Mouse (Mus musculus): ENCODE data around the gene Zfp385c.

Zfp385c gene

GRCm38 (mm10) chr11:100692164-100692616 is at the start of gene Zfp385c:
Zfp385c (minus strand) TSS chr11:100692455.
- no peak for DNase-seq (ENCODE audit: low spot score in 2 of 2)

- DNase-seq (ENCODE audit: low spot score in 2 of 2): no peak
These were observed 49.1 kb upstream of the Zfp385c start for GRCm38 (mm10) chr11:100741348-100741747.

- DNase-seq (ENCODE audit: low spot score in 2 of 2): no peak
These were observed 46.5 kb upstream of the Zfp385c start for GRCm38 (mm10) chr11:100738749-100739148.

GRCm38 (mm10) chr11:100738066-100738604 is 45.9 kb upstream of the Zfp385c start, which contains the start of gene Rab5c:
Rab5c (minus strand) TSS chr11:100738215.
- peak; percentile 98 to 99 for DNase-seq (ENCODE audit: low spot score in 2 of 2)

DNA sequence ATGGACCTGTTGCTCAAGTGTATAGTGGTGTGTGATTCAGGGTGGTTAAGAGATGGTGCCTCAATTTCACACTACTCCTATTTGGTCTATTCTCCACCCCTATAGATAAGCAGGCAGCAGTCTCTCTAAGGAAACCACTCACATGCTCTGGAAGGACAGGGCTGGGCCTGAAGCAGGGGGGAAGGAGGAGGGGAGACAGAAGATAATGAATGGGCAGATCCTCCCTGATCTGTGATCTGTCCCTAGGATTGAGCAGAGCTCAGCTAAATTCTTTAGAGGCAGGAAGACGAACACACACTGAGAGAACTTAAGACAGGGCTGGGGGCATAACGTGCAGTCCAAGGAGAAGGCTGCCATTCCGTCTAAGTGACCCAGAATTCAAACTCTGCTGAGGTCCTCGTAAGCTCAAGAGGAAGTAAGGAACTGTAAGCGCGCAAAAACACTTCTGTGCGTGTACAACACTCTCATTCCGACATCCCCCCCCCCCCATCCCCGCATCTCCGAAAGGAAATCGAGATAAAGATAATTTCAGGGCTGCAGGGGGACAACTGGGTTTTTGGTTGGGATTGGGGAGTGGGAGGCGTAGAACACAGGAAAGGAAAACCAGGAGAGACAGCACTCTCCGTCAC is 45.0 kb upstream of the Zfp385c start:
- DNase-seq (ENCODE audit: low spot score in 2 of 2): no peak

GRCm38 (mm10) chr11:100736746-100737080 is 44.5 kb upstream of the Zfp385c start:
- DNase-seq (ENCODE audit: low spot score in 2 of 2): no peak

- no peak for DNase-seq (ENCODE audit: low spot score in 2 of 2)
These were observed 43.9 kb upstream of the Zfp385c start for GRCm38 (mm10) chr11:100735954-100736745.

DNA sequence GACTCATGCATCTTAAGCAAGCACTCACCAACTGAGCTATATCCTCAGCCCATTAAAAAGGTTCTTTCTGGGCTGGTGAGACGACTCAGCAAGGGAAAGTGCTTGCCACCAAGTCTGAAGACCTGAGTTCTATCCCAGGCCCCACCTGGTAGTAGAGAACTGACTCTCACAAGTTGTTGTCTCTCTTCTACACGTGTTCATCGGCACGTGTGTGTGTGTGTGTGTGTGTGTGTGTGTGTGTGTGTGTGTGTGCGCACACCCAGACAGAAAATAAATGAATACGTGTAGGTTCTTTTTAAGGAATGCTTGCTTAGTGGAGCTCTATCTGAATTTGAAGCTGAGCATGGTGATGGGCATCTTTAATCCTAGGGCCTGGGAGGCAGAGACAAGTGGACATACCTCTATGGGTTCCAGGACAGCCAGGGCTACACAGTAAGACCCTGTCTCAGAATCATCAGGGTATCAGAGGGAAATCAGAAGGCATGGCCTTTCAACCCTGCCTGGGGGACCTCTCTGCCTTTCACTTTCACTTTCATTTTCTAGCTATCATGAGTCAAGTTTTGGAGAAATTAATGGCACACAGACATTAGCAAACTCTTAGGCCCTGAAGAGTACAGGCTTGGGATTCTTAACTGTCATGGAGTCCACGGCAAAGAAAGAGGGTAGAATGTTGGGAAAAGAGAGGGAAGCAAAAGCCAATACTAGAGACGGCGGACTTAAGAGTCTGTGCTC is 43.0 kb upstream of the Zfp385c start:
- no peak for DNase-seq (ENCODE audit: low spot score in 2 of 2)

- no peak for DNase-seq (ENCODE audit: low spot score in 2 of 2)
These were observed 38.4 kb upstream of the Zfp385c start for GRCm38 (mm10) chr11:100730477-100731205.

- no peak for DNase-seq (ENCODE audit: low spot score in 2 of 2)
These were observed 37.7 kb upstream of the Zfp385c start for GRCm38 (mm10) chr11:100729976-100730375.

DNA sequence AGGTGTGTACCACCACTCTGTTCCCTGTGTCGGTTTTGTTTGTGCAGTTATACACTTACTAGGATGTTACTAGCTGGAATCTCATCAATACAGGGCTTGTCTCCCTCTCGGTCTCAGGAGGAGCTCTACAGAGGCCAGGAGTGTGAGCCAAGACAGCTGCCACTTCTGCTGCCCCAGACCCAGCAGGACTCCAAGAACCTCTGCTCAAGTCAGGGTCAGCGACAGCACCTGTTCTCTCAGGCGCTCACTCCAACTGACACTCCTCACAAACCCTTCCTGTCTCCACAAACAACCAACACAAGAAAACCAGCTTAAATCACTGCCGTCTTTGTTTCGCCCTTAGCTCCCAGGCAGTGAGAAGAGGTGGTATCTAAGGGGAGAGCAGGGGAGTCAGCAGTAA is 36.3 kb upstream of the Zfp385c start:
- DNase-seq (ENCODE audit: low spot score in 2 of 2): no peak

- no peak for DNase-seq (ENCODE audit: low spot score in 2 of 2)
These were observed 34.9 kb upstream of the Zfp385c start for GRCm38 (mm10) chr11:100727201-100727600.

DNA sequence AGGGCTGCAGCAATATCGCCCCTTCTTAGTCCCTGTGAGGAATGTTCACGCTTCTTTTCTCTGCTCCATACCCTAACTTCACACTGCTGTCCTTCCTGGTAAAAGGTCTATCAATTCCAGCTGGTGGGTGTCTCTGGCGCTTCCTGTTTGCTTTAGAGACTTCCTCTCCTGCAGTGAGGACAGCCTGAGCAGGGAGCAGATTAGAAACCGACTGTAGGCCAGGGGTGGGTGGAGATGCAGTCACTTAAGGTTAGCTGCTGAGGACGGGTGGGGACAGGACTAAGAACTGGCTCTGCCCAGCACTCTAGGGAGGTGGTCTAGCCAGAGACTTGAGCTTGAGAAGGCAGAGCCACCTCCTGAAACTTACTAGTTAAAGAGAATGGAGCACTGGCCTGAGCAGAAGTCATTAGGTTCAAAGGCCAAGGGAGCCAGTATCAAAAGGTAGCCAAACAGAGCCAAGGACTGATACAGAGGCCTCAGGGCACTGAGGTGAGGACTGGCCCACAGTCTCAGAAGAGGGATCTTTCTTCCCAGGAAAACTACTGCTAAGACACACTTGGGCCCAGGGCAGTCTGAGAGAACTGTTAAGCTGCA is 32.8 kb upstream of the Zfp385c start:
- no peak for DNase-seq (ENCODE audit: low spot score in 2 of 2)

DNA sequence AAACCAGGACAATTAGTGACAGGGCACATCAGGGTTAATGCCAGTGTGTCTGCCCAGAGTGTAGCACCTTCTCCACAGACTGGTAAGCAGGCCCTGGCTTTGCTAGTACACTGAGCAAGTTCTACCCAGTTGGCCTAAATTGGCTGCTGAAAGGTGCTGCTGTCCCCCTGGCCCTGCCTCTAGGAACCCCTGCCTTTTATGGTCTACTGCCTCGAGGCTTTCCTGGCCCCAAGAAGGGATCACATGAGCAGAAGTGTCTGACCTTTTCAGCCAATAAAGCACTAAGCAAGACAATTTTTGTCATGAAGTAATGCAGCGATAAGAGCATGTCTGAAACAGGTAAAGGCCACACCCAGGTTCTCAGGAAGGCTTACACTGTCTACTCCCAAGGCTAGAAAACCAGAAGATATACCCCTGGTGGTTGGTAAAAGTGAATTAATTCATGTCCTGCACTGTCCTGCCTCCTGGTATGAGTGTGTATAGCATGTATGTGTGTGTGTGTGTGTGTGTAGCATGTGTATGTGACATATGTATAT is 30.3 kb upstream of the Zfp385c start:
- no peak for DNase-seq (ENCODE audit: low spot score in 2 of 2)

DNA sequence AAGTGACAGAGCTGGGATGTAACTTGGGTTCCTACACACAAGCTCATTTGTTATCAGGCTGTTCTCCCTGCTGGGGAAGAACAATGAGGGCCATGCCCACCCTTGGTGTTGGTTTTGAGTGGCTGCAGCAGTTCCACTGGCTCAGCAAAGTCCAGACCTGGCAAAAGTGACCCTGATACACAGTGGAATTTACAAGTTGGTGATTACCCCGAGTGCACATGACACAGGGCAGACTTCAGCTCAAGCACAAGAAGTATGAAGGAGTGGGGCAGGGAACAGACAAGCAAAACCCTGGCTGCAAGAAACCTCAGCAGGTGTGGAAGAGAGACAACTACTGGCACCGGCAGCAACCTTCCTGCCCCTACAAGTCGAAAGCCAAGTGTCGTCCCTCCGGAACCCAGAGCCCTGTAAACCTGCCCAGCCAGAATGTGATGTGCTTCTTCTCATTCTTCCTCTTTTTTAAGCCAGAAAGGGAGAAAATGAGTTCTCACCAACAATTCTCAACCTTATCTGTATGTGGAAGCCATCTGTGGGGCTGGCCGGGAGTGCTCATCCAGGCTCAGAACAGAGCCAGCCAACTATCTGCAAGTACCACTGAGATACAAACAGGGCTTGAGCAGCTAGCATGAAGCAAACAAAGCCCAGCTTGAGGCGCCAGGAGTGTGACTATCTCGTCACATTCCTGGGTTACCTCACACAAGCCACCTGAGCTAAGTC is 29.7 kb upstream of the Zfp385c start:
- no peak for DNase-seq (ENCODE audit: low spot score in 2 of 2)

- DNase-seq (ENCODE audit: low spot score in 2 of 2): no peak
These were observed 29.0 kb upstream of the Zfp385c start for GRCm38 (mm10) chr11:100721254-100721653.

- no peak for DNase-seq (ENCODE audit: low spot score in 2 of 2)
These were observed 28.1 kb upstream of the Zfp385c start for GRCm38 (mm10) chr11:100720345-100720744.

DNA sequence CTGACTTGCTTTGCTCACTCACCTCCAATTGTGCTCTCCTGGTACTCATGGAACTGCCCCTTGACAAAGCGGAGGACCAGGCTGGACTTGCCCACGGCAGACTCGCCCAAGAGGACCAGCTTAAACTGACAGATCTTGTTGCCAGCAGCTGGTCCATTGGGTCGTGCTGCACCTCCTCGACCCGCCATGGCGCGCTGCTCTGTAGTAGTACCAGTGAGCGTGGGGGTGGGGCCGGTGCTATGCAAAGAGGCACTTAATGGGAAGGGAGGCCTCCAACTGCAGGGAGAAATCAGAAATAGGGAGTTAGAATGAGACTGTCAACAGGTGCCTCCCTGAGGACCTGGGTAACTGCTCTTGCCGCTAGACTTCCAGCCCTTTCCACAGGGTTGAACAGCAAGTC is 27.6 kb upstream of the Zfp385c start:
- no peak for DNase-seq (ENCODE audit: low spot score in 2 of 2)

GRCm38 (mm10) chr11:100719312-100719711 is 27.1 kb upstream of the Zfp385c start:
- DNase-seq (ENCODE audit: low spot score in 2 of 2): no peak

DNA sequence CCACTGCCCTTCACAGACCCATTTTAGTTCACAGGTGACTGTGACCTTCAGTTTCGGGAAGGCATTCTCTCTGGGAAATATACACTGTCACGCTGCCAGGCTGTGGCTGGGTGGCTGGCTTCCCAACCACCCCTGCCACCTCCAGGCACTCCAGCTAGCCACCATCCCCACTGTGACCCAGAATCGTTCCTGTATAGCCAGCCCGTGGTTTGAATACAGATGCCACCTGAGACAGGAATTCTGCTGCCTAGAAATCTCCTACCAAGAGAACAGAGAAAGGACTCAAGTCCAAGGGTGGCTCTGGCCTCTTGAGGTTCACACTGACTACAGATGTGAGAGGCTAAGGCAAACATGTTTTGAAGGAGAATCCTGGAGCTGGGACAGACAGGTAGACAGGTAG is 26.6 kb upstream of the Zfp385c start:
- DNase-seq (ENCODE audit: low spot score in 2 of 2): no peak

All from natural killer cell, adult 2 months (primary cell).